Mouse (Mus musculus): ENCODE measurements around the gene Nucb1.
"Not testable (repeated sequence)": the region's sequence is repeated elsewhere in the genome, so short reads cannot be mapped to it uniquely, and the experiment has no call there.

Nucb1 gene

GRCm38 (mm10) chr7:45462868-45463267 is 47.3 kb downstream of the Nucb1 start:
- DNase-seq (ENCODE audit: extremely low read depth, low read depth, low spot score), result not testable (repeated sequence)

- no peak for DNase-seq (ENCODE audit: extremely low read depth, low read depth, low spot score)
Observed at GRCm38 (mm10) chr7:45462325-45462724, 47.9 kb downstream of the Nucb1 start.

- no peak for DNase-seq (ENCODE audit: extremely low read depth, low read depth, low spot score)
Observed at GRCm38 (mm10) chr7:45461781-45462180, 48.4 kb downstream of the Nucb1 start.

GRCm38 (mm10) chr7:45461326-45461725 is 48.9 kb downstream of the Nucb1 start:
- no peak for DNase-seq (ENCODE audit: extremely low read depth, low read depth, low spot score)

GRCm38 (mm10) chr7:45460860-45461314 is 49.3 kb downstream of the Nucb1 start:
- no peak for DNase-seq (ENCODE audit: extremely low read depth, low read depth, low spot score)

GRCm38 (mm10) chr7:45460377-45460776 is 49.8 kb downstream of the Nucb1 start:
- no peak for DNase-seq (ENCODE audit: extremely low read depth, low read depth, low spot score)

GRCm38 (mm10) chr7:45459564-45460140 is 50.6 kb downstream of the Nucb1 start, which contains the start of gene Ftl1:
Gene Ftl1 (minus strand): TSS chr7:45459884.
- peak; percentile 46 for DNase-seq (ENCODE audit: extremely low read depth, low read depth, low spot score)

- no peak for DNase-seq (ENCODE audit: extremely low read depth, low read depth, low spot score)
Observed at GRCm38 (mm10) chr7:45458748-45459563, 51.2 kb downstream of the Nucb1 start.

GRCm38 (mm10) chr7:45457204-45458060 is 52.8 kb downstream of the Nucb1 start:
- no peak for DNase-seq (ENCODE audit: extremely low read depth, low read depth, low spot score)

- DNase-seq (ENCODE audit: extremely low read depth, low read depth, low spot score), result no peak
Observed at GRCm38 (mm10) chr7:45456721-45457203, 53.4 kb downstream of the Nucb1 start.

- no peak for DNase-seq (ENCODE audit: extremely low read depth, low read depth, low spot score)
Observed at GRCm38 (mm10) chr7:45455932-45456696, 54.1 kb downstream of the Nucb1 start.

GRCm38 (mm10) chr7:45454971-45455370 is 55.2 kb downstream of the Nucb1 start:
- no peak for DNase-seq (ENCODE audit: extremely low read depth, low read depth, low spot score)

GRCm38 (mm10) chr7:45451344-45451982 is 58.7 kb downstream of the Nucb1 start:
- no peak for DNase-seq (ENCODE audit: extremely low read depth, low read depth, low spot score)

- DNase-seq (ENCODE audit: extremely low read depth, low read depth, low spot score), result no peak
Observed at GRCm38 (mm10) chr7:45449974-45450373, 60.2 kb downstream of the Nucb1 start.

- no peak for DNase-seq (ENCODE audit: extremely low read depth, low read depth, low spot score)
Observed at GRCm38 (mm10) chr7:45447325-45447990, 62.7 kb downstream of the Nucb1 start.

- no peak for DNase-seq (ENCODE audit: extremely low read depth, low read depth, low spot score)
Observed at GRCm38 (mm10) chr7:45446589-45446988, 63.6 kb downstream of the Nucb1 start.

GRCm38 (mm10) chr7:45443526-45444420 is 66.4 kb downstream of the Nucb1 start:
- no peak for DNase-seq (ENCODE audit: extremely low read depth, low read depth, low spot score)

Data from fat pad, adult 2 months (tissue).